Mouse (Mus musculus): ENCODE results near the gene Col9a1.

Col9a1 gene

GRCm38 (mm10) chr1:24177224-24177851, at the start of gene Col9a1:
TSS of gene Col9a1 (plus strand) at chr1:24177610.
- no peak for DNase-seq (ENCODE audit: inconsistent age in 2 of 2, low spot score in 1 of 2)

DNA sequence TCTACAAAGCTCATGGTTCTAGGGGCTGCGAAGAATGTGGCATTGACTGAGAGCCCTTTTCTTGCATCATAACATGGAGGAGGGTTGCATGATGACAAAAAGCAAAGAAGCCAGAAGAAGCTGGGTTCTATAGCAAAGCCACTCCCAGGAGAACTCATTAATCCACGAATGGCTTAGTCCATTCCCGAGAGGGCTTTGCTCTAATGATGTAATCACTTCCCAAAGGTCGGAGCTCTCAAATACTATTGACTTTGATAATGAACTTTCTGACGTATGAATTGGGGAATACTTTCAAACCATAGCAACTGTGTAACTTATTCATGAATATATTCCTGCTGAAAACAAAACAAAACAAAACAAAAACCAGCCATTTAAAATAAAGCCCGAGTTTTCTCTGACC, 49.5 kb upstream of the Col9a1 start:
- no peak for DNase-seq (ENCODE audit: inconsistent age in 2 of 2, low spot score in 1 of 2)

DNA sequence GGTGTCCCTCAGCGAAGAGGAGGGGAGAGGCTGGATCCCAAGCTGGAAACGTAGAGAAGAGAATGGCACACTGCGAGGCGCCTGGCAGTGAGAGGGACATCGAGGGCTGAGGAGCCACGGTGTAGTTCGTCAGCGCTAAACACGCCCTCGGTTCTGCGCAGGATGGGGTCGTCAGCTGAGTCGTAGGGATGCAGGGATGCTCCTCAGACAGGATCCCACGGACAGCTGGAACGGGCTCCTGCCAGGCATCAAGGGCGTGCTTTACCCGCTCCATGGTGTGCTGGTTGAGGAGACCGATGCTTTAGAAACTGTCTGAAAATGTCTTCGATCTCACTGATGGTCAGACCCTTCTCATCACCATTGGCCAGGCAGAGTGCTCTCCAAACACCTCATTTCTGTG, 43.6 kb upstream of the Col9a1 start:
- DNase-seq (ENCODE audit: inconsistent age in 2 of 2, low spot score in 1 of 2) = no peak

- DNase-seq (ENCODE audit: inconsistent age in 2 of 2, low spot score in 1 of 2) = peak in 1 of 2 experiments; percentile 29
Observed at GRCm38 (mm10) chr1:24134792-24135191, 42.6 kb upstream of the Col9a1 start.

- peak; percentile 42 to 84 for DNase-seq (ENCODE audit: inconsistent age in 2 of 2, low spot score in 1 of 2)
Observed at GRCm38 (mm10) chr1:24137133-24137532, 40.3 kb upstream of the Col9a1 start.

DNA sequence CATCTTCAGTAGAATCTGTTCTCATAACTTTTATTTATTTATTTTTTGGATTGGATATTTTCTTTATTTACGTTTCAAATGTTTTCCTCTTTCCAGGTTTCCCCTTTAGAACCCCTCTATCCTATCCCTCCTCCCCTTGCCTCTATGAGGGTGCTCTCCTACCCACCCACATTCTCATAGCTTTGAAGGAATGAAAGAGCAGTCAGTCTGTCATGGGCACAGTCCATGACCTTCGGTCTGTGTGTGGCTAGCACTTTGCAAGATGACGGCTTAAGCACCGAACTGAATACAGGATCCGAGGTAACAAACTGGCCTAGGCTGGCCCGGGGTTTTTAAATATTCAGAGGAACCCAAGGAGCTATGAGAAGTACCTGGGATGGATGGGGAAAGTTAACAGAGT, 36.9 kb upstream of the Col9a1 start:
- DNase-seq (ENCODE audit: inconsistent age in 2 of 2, low spot score in 1 of 2) = no peak

- no peak for DNase-seq (ENCODE audit: inconsistent age in 2 of 2, low spot score in 1 of 2)
Observed at GRCm38 (mm10) chr1:24143504-24143903, 33.9 kb upstream of the Col9a1 start.

DNA sequence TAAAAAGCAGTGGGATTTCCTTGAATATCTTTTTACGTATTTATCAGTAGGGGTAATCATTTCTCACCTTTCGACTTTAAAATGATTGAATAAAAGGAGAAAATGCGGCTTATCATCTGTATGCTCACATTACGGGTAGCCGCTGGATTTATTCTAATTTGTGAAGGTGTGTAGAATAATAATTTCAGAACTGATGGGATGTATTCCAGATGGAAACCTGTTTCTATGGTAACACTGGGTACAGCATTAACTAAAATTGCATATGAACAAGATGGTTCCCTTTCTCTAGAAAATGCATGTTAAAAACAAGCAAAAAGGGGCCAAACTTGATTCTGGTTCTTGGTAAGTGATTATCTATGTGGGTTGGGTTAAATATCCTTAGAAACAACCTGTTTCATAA, 19.7 kb upstream of the Col9a1 start:
- no peak for DNase-seq (ENCODE audit: inconsistent age in 2 of 2, low spot score in 1 of 2)

GRCm38 (mm10) chr1:24169410-24169809, 8.0 kb upstream of the Col9a1 start:
- DNase-seq (ENCODE audit: inconsistent age in 2 of 2, low spot score in 1 of 2) = no peak

- DNase-seq (ENCODE audit: inconsistent age in 2 of 2, low spot score in 1 of 2) = peak; percentile 15 to 76
Observed at GRCm38 (mm10) chr1:24171205-24171866, 6.1 kb upstream of the Col9a1 start.

GRCm38 (mm10) chr1:24171898-24172297, 5.5 kb upstream of the Col9a1 start:
- no peak for DNase-seq (ENCODE audit: inconsistent age in 2 of 2, low spot score in 1 of 2)

GRCm38 (mm10) chr1:24172656-24173055, 4.8 kb upstream of the Col9a1 start:
- no peak for DNase-seq (ENCODE audit: inconsistent age in 2 of 2, low spot score in 1 of 2)

DNA sequence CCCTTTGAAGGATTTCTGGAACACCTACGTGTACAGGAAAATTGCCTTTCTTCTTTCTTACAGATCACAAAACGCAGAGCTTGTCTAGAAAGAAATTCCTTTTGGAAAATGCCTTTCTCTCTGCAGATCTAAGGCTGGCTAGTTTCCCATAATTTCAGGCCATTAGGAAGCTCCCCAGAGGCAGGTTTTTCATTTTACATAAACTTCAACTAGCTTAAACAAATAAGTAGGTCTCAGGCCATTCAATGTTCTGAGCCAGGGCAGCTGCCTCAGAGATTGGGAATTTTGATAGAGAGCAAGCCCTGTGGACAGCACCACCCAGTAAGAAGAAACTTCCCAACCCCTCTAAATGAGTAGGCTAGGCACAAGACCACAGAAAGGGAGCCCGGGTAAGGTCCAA, 1.6 kb upstream of the Col9a1 start:
- no peak for DNase-seq (ENCODE audit: inconsistent age in 2 of 2, low spot score in 1 of 2)

- no peak for DNase-seq (ENCODE audit: inconsistent age in 2 of 2, low spot score in 1 of 2)
Observed at GRCm38 (mm10) chr1:24179856-24180255, 2.4 kb downstream of the Col9a1 start.

DNA sequence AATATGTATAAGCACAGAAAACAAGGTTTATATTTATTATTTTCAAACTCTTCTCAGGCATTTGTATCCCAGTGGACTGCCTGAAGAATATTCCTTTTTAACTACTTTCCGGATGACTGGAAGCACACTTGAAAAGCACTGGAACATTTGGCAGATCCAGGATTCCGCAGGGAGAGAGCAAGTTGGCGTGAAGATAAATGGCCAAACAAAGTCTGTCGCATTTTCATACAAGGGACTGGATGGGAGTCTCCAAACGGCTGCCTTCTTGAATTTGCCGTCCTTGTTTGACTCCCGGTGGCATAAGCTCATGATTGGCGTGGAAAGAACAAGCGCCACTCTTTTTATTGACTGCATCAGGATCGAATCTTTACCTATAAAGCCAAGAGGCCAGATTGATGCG, 7.6 kb downstream of the Col9a1 start:
- no peak for DNase-seq (ENCODE audit: inconsistent age in 2 of 2, low spot score in 1 of 2)

- DNase-seq (ENCODE audit: inconsistent age in 2 of 2, low spot score in 1 of 2) = peak in 1 of 2 experiments; percentile 53
Observed at GRCm38 (mm10) chr1:24186964-24187363, 9.6 kb downstream of the Col9a1 start.

DNA sequence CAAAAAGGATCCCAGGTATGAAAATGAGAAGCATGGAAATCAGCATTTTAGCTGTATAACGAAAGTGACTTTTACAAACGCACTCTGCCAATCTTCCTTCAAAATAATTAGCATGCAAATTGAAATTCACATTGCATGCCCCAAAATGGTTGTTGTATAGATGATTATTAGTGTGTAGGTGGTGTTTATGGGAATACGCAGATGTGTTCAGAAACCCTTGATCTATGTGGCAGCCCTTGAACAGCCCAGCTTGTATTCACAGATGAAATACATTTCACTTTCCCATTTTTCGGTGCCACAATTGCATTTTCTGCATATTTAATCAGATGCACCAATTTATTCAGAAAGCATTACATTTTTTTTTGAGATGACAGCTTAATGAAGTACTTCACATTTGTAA, 14.3 kb downstream of the Col9a1 start:
- DNase-seq (ENCODE audit: inconsistent age in 2 of 2, low spot score in 1 of 2) = no peak

GRCm38 (mm10) chr1:24194111-24194510, 16.7 kb downstream of the Col9a1 start:
- peak in 1 of 2 experiments; percentile 18 for DNase-seq (ENCODE audit: inconsistent age in 2 of 2, low spot score in 1 of 2)

DNA sequence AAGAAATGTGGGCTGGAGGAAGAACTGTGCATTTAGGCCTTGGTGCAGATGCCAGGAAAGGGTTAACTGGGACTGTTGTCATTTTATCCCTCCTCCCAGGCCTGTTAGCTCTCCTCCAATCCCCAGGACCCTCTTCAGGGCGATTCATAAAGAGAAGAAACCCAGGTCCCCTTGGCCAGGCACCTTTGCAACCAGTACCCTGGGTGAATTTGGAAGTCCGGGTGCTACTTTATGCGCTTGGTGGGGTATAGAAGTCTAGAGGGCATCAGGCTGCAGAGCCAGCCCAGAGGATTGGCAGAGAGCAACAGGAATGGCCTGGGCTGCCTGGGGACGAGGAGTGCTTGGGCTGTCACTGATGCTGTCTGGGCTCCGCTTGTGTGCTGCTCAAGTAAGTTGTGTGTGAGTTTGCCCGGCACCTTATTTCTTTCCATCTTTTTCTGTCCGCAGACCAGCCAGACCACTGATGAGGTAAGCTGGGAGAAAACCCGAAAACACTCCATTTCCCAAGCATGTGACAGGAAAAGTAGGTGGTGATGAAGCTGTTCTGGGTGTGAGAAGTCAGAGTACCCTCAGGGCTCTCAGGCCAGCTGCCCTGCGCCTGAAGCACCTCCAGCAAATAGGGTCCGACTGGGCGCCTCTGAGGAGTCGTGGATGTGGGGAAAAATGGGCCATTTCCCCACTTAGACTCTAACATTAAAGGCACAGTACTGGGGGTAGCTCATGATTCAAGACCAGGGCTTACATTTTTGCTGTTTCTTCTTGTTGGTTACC, 17.8 kb downstream of the Col9a1 start:
- no peak for DNase-seq (ENCODE audit: inconsistent age in 2 of 2, low spot score in 1 of 2)

- no peak for DNase-seq (ENCODE audit: inconsistent age in 2 of 2, low spot score in 1 of 2)
Observed at GRCm38 (mm10) chr1:24195951-24196517, 18.6 kb downstream of the Col9a1 start.

DNA sequence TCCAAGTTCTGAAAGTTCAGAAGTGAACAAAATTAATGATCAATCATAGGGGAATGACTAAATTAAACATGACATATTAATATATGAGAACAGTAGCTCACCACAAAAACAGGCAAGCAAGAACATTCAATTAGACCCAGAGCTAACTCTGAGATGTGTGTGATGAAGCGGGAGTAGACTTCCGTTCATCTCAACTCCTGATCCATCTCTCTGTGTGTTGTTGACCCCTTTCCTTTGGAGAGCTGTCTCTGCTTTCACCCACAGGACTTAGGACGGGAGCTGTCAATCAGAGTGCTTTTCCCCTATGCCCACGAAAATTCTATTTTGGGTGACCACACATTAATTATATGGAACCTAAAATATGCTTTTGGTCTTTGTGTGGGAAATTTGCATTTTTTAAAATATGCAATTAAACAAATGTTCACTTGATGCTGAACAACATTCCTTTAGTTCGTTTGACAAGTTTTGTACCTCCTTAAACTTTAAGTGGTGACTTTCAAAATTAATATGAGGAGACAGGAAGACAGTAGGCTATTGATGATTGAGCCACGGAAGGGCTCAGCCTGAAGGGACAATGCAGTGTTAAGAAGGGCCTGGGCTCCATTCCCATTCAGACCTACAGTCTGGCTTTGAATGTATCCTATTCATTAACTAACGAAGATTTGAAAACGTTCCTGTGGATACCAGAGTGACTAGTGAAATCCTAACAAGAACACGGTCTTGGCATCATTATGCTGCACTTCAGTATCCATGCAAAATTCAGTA, 34.4 kb downstream of the Col9a1 start:
- DNase-seq (ENCODE audit: inconsistent age in 2 of 2, low spot score in 1 of 2) = no peak

All from adrenal gland, adult (tissue).